Mouse (Mus musculus) neural tube, embryonic 14.5 days (tissue): Measurements from ENCODE around the gene Gcn1l1. TPM values are rescaled to one million over a fixed set of nuclear protein-coding genes. Genes with fewer than 3 reads are reported as not detected.

Experiments
- ATAC-seq: fragments of 200-750 bp; cut with Nextera tagmentation; 2 replicates; pipeline ENCODE4 v1.8.0; 2017; ENCODE audit warnings: low read depth, mild to moderate bottlenecking, moderate TSS enrichment, moderate library complexity
- H3K27ac ChIP-seq: fragments of 300-500 bp; sonication (generic); 2 replicates; pipeline ENCODE4 v1.5.1; 2014; ENCODE audit warnings: low read depth, mild to moderate bottlenecking, control low read depth, low read length, moderate library complexity, mixed read lengths
- H3K27me3 ChIP-seq: fragments of 300-500 bp; sonication (generic); 2 replicates; pipeline ENCODE4 v1.6.1; 2014; ENCODE audit warnings: low read length; ENCODE audit not compliant: control insufficient read depth, insufficient read depth
- H3K36me3 ChIP-seq: fragments of 300-500 bp; sonication (generic); 2 replicates; pipeline ENCODE4 v1.6.1; 2014; ENCODE audit warnings: low read length, mixed read lengths; ENCODE audit not compliant: control insufficient read depth, insufficient read depth
- H3K4me1 ChIP-seq: fragments of 300-500 bp; sonication (generic); 2 replicates; pipeline ENCODE4 v1.6.1; 2014; ENCODE audit warnings: low read length; ENCODE audit not compliant: control insufficient read depth, insufficient read depth
- H3K4me2 ChIP-seq: fragments of 300-500 bp; sonication (generic); 2 replicates; pipeline ENCODE4 v1.6.1; 2014; ENCODE audit warnings: mild to moderate bottlenecking, low read depth, low read length, control low read depth
- H3K4me3 ChIP-seq: fragments of 300-500 bp; sonication (generic); 2 replicates; pipeline ENCODE4 v1.5.1; 2014; ENCODE audit warnings: low read depth, low read length, control low read depth, mixed read lengths
- H3K9ac ChIP-seq: fragments of 300-500 bp; sonication (generic); replicated peaks from 2 replicates; pipeline ENCODE4 v1.6.1; 2014; ENCODE audit warnings: low read depth, mild to moderate bottlenecking, control low read depth, low read length, mixed read lengths
- H3K9me3 ChIP-seq: fragments of 300-500 bp; sonication (generic); 2 replicates; pipeline ENCODE4 v1.6.1; 2016; ENCODE audit warnings: low read length; ENCODE audit not compliant: control insufficient read depth
- WGBS: fragments of 180-500 bp; shearing (Covaris S2); extraction: QIAGEN DNeasy Blood & Tissue Kit; methylation state at CpG from one replicate; pipeline ENCODE4 v1.1.7; 2014; 5-methylcytosine and 5-hydroxymethylcytosine counted together
- polyA plus RNA-seq: library from polyadenylated mRNA; unstranded; fragments of >200 nt; fragmentation: Nextera tagmentation; extraction: Ambion mirVana; gene quantifications from 2 replicates; pipeline ENCODE4 v1.2.1, GENCODE M21; 2014

Gcn1l1 gene
- polyA plus RNA-seq, 1 experiment from 2014 or later = 45.2 TPM

DNA sequence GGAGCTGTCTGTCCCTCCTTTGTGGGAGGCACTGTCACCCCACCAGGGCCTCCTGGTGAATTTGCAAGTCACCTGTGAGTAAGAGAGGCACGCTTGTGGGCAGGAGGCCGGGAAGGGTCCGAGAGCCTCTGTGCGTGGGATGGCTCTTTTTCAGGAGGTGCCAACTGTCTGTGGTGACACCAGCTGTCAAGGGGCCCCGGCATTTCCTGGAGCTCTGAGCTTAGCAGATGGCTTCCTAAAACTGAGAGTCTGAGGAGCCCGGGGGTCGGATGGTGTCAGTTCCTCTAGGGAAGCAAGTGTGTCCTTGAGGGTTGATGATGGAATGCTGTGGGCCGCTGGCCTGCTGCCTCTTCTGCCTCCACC is 34.6 kb upstream of the Gcn1l1 start:
- no peak overlapping the region for H3K4me2 ChIP-seq
- H3K4me3 ChIP-seq = no peak overlapping the region
- H3K36me3 ChIP-seq = no peaks in the 10 kb centered on the region
- no peak overlapping the region for H3K27ac ChIP-seq
- H3K27me3 ChIP-seq = no peaks in the 10 kb centered on the region
- peaks cover 19% of the 10 kb centered on the region for H3K4me1 ChIP-seq
- H3K9me3 ChIP-seq = no peaks in the 10 kb centered on the region
- WGBS = 62% methylated on average over 8 of the region's 8 CpGs
- ATAC-seq = no peak
- H3K9ac ChIP-seq = no peak overlapping the region

DNA sequence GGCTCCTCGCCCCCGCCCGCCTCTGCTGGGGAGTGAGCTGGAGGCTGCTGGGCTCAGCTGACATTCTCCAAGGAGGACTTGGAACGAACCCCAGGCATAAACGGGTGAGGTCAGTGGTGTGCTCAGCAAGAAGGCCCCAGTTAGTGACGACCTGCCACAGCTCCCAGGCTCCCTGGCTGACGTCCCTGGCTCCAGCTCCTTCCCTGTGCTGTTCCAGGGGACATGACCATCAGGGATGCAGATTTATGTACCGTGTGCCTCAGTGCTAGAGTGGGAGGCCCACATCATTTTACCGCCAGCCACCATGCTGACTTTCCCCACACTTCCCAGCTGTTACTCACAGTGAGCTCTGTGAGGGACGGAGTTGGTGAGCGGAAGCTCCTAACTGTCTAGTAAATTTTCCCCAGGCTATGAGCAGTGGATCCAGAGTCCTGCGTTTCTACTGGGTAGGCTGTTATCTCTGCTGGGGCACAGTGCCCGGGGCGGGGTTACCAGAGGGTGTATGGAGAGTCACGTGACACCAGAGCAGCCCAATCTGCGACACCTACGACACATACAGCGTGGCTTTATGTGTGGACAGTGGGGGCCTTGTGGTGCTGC is 33.3 kb upstream of the Gcn1l1 start:
- H3K27ac ChIP-seq = peak overlapping the region; percentile 75
- no peaks in the 10 kb centered on the region for H3K9me3 ChIP-seq
- H3K4me2 ChIP-seq = peak overlapping the region; percentile 14; the same call in 1 of the 2 replicates
- H3K9ac ChIP-seq = no peak overlapping the region
- no peak overlapping the region for H3K4me3 ChIP-seq
- peak; percentile 83 for ATAC-seq
- WGBS = 27% methylated on average over 18 of the region's 18 CpGs
- peaks cover 19% of the 10 kb centered on the region for H3K4me1 ChIP-seq
- no peaks in the 10 kb centered on the region for H3K27me3 ChIP-seq
- no peaks in the 10 kb centered on the region for H3K36me3 ChIP-seq

DNA sequence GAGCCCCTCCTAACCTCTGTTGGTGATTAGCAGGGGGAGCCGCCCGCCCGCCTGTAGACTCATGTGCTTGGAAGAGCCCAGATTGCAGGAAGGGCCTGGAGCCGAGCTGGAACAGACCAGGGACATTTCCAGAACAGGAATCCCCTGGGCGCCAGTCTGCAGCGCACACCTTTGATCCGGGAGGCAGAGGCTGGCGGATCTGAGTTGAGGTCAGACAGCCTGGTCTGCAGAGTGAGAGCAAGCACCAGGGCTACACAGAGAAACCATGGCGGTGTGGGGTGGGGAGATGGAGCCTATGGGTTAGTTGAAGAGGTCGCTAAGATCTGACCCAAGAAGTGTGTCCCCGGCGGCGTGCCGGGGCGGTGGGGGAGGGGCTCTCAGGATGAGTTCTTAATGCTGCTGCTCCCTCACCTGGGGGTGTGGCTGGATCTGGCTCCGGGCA is 30.7 kb upstream of the Gcn1l1 start:
- Histone ChIP-seq H3K27me3 (no peaks in the 10 kb centered on the region), H3K9ac (no peak overlapping the region), H3K4me3 (no peak overlapping the region), H3K36me3 (no peaks in the 10 kb centered on the region), H3K4me2 (no peak overlapping the region), H3K4me1 (peaks cover 21% of the 10 kb centered on the region), H3K27ac (no peak overlapping the region), H3K9me3 (no peaks in the 10 kb centered on the region)
- ATAC-seq = no peak
- 27% methylated on average over 16 of the region's 16 CpGs for WGBS

DNA sequence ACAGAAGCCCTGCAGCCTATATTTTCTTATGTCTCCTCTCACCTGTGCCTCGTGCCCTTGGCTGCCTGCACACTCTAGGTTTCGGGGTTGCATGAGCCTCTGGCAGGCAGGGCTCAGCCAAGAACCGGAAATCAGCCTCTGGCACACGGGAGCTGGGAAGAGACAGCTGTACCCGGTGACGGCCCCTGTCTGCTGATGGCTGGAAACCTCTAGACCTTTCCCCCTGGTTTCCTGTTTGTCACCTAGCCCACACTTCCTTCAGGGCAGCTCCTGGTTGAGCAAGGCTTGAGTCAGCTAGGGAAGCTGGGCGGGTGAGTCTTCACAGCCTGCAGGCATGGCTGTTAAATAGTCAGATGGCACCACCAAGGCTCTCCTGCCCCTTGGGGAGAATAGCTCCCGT is 30.2 kb upstream of the Gcn1l1 start:
- 49% methylated on average over 8 of the region's 8 CpGs for WGBS

DNA sequence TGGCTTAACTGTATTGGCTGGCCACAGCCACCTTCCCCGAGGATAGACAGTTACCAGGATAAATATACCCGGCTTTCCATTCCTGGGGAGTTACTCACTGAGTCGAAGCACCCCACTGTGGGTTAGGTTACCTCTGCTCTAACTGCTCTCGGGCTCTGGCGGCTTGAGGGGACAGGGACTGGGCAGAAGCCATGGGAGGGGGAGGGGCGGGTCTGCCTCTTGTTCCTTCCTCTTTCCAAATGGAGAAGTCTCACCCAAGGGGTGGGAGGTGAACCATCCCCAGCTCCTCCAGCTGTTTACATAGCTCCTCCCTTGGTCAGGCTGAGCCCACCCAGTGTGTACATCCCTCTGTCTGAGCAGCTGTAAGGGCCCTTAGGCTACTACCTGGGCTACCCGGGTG is 29.4 kb upstream of the Gcn1l1 start:
- 37% methylated on average over 7 of the region's 7 CpGs for WGBS

More for the DNA sequence above, 30.2 kb upstream of the Gcn1l1 start:
- peaks cover 20% of the 10 kb centered on the region for H3K4me1 ChIP-seq
- no peaks in the 10 kb centered on the region for H3K27me3 ChIP-seq
- no peak overlapping the region for H3K4me3 ChIP-seq
- ATAC-seq = no peak
- H3K4me2 ChIP-seq = no peak overlapping the region
- H3K27ac ChIP-seq = no peak overlapping the region
- H3K9ac ChIP-seq = no peak overlapping the region
- no peaks in the 10 kb centered on the region for H3K36me3 ChIP-seq
- H3K9me3 ChIP-seq = no peaks in the 10 kb centered on the region

DNA sequence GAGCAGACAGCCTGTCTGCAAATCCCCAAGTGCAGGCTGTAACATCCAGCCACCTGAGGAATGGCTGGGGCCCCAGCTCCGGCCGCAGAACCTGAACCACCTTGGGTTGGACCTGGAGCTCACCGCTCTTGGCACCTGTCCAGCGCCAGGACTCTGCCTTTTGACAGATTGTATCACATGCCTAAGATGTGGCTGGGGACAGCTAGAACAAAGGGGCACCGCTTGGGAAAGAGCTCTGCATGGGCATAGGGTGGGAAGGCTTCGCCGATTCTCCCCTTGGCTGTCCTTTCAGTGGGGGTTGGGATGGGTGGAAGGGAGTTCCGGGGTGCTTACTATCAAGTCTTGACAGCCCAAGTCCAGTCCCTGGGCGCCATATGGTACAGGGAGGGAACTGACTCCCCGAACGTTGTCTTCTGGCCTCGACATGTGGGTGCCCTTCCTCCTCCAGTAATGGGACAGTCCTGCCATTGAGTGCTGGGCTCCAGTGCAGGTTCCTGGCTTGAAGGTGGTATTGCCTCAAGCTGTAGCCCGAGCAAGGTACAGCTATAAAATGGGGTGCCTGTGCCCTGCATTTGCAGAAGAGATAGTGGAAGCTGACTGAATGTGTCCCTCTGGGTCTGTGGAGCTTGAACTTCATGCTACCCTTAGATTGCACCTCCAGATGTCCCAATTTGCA is 26.9 kb upstream of the Gcn1l1 start:
- ATAC-seq = no peak; the same call in 1 of the 2 replicates
- H3K9me3 ChIP-seq = no peaks in the 10 kb centered on the region
- no peaks in the 10 kb centered on the region for H3K27me3 ChIP-seq
- 0 out of 2 replicates have a peak overlapping the region, but pooled peaks have one; percentile 7 for H3K9ac ChIP-seq
- 73% methylated on average over 13 of the region's 13 CpGs for WGBS
- no peaks in the 10 kb centered on the region for H3K36me3 ChIP-seq
- no peak overlapping the region for H3K4me3 ChIP-seq
- no peak overlapping the region for H3K4me2 ChIP-seq
- no peak overlapping the region for H3K27ac ChIP-seq
- H3K4me1 ChIP-seq = peaks cover 11% of the 10 kb centered on the region

More for the DNA sequence above, 29.4 kb upstream of the Gcn1l1 start:
- no peak overlapping the region for H3K9ac ChIP-seq
- H3K36me3 ChIP-seq = no peaks in the 10 kb centered on the region
- peaks cover 20% of the 10 kb centered on the region for H3K4me1 ChIP-seq
- no peak overlapping the region for H3K27ac ChIP-seq
- no peak for ATAC-seq
- no peaks in the 10 kb centered on the region for H3K27me3 ChIP-seq
- H3K4me2 ChIP-seq = no peak overlapping the region
- no peaks in the 10 kb centered on the region for H3K9me3 ChIP-seq
- no peak overlapping the region for H3K4me3 ChIP-seq

DNA sequence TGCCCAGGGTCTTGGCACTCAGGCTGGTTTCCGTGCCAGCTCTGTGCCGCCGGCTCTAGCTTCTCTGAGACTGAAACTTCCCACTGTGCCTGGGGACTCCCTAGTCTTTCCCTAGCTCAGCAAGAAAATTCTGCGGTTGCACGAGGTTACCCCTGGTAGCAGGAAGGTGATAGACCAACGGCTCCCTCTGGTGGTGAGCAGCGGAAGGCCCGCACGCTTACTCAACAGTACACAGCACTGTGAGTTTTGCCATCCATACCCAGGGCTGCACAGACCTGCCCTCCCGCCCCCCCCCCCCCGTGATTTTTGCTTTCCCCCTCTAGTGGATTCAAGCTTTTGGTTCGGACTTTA is 26.4 kb upstream of the Gcn1l1 start:
- Histone ChIP-seq H3K4me3 (no peak overlapping the region), H3K27me3 (no peaks in the 10 kb centered on the region), H3K9ac (no peak overlapping the region), H3K4me2 (no peak overlapping the region), H3K36me3 (no peaks in the 10 kb centered on the region), H3K9me3 (no peaks in the 10 kb centered on the region), H3K4me1 (peaks cover 16% of the 10 kb centered on the region), H3K27ac (no peak overlapping the region)
- 2% methylated on average over 12 of the region's 12 CpGs for WGBS
- ATAC-seq = peak; percentile 88

DNA sequence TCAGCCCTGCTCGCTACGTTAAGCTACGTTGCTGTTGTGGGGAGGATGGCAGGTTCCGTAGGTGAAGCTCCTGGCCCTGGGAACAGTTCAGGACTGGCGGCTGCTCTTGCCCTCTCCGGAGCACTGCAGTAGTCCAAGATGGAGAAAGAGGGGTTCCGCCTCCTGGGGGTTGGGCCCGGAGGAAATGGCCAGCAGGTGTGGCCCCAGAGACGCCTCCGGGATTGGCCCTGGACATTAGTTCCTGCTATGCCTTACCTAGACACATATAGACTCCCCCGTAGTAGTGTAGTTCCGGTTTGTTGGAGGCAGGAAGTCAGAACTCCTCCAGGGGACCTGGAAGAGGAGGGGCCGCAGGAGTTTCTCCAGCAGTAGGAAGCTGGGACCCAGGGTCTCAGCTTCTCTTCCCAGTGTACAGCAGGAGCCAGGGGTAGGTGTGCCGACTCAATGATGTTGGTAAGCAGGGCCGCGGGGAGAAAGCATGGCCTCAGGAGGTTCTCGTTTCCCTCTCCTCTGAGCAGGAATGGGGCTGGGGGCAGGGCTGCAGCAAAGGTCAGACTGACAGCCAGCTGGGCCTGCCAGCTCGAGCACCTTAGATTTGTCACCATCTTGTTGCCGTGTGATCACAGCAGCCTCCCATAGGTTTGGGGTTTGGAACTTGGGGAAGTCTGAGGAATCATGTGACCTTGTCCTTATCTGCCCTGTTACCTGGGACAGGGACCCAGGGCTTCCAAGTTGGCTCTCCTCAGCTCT is 22.2 kb upstream of the Gcn1l1 start:
- no peak overlapping the region for H3K9ac ChIP-seq
- ATAC-seq = no peak
- H3K27ac ChIP-seq = 0 out of 2 replicates have a peak overlapping the region, but pooled peaks have one; percentile 18
- H3K4me2 ChIP-seq = no peak overlapping the region
- no peaks in the 10 kb centered on the region for H3K9me3 ChIP-seq
- no peak overlapping the region for H3K4me3 ChIP-seq
- 70% methylated on average over 19 of the region's 19 CpGs for WGBS
- no peaks in the 10 kb centered on the region for H3K27me3 ChIP-seq
- 0 out of 2 replicates have a peak, but pooled peaks cover 7% of the 10 kb centered on the region for H3K36me3 ChIP-seq
- peaks cover 20% of the 10 kb centered on the region for H3K4me1 ChIP-seq
